Mouse (Mus musculus) heart, adult 18-20 months (tissue): ENCODE measurements around the gene Gtf2a2. TPM values are rescaled to one million over a fixed set of nuclear protein-coding genes. Genes with fewer than 3 reads are reported as not detected.
"Not testable (repeated sequence)": the region's sequence is repeated elsewhere in the genome, so short reads cannot be mapped to it uniquely, and the experiment has no call there.

Experiments used
- DNase-seq, 2 experiments: peaks; one replicate each; pipeline ENCODE4 v3.0.0; 2021 to 2022; ENCODE audit warnings: mixed read lengths in 1 of 2
- total RNA-seq, 2 experiments: library from RNA; stranded (reverse); gene quantifications; 2 replicates each; pipeline ENCODE4 v1.2.3; 2021

Gene Gtf2a2
- total RNA-seq, 2 experiments from 2014 or later = 50.2 to 56.3 TPM

- peak in 1 of 2 experiments; percentile 30 for DNase-seq
These were observed 6.5 kb downstream of the Gtf2a2 start for GRCm38 (mm10) chr9:70018879-70019278.

GRCm38 (mm10) chr9:70021610-70022009 lies 9.3 kb downstream of the Gtf2a2 start:
- DNase-seq = no peak

- DNase-seq = peak; percentile 44 to 73
These were observed 9.7 kb downstream of the Gtf2a2 start for GRCm38 (mm10) chr9:70022083-70022482.

GRCm38 (mm10) chr9:70023615-70024014 lies 11.3 kb downstream of the Gtf2a2 start:
- not testable (repeated sequence) for DNase-seq

GRCm38 (mm10) chr9:70024648-70025047 lies 12.3 kb downstream of the Gtf2a2 start:
- DNase-seq = no peak

- no peak for DNase-seq
These were observed 13.1 kb downstream of the Gtf2a2 start for GRCm38 (mm10) chr9:70025365-70026012.

GRCm38 (mm10) chr9:70032167-70032566 lies 19.8 kb downstream of the Gtf2a2 start:
- no peak for DNase-seq

GRCm38 (mm10) chr9:70033056-70033455 lies 20.7 kb downstream of the Gtf2a2 start:
- no peak for DNase-seq

GRCm38 (mm10) chr9:70034702-70035101 lies 22.4 kb downstream of the Gtf2a2 start:
- DNase-seq = no peak

- DNase-seq = no peak
These were observed 24.3 kb downstream of the Gtf2a2 start for GRCm38 (mm10) chr9:70036646-70037045.

GRCm38 (mm10) chr9:70037988-70038387 lies 25.6 kb downstream of the Gtf2a2 start, which contains the start of gene Gcnt3:
Gcnt3 (minus strand) TSS chr9:70038088.
- DNase-seq = no peak

GRCm38 (mm10) chr9:70039597-70040385 lies 27.4 kb downstream of the Gtf2a2 start:
- no peak for DNase-seq

GRCm38 (mm10) chr9:70040570-70040969 lies 28.2 kb downstream of the Gtf2a2 start:
- no peak for DNase-seq

GRCm38 (mm10) chr9:70042137-70042536 lies 29.8 kb downstream of the Gtf2a2 start:
- no peak for DNase-seq

GRCm38 (mm10) chr9:70042935-70043334 lies 30.6 kb downstream of the Gtf2a2 start:
- no peak for DNase-seq

- no peak for DNase-seq
These were observed 32.5 kb downstream of the Gtf2a2 start for GRCm38 (mm10) chr9:70044865-70045264.

GRCm38 (mm10) chr9:70046255-70046654 lies 33.9 kb downstream of the Gtf2a2 start:
- DNase-seq = no peak

- DNase-seq = no peak
These were observed 35.5 kb downstream of the Gtf2a2 start for GRCm38 (mm10) chr9:70047839-70048238.

- no peak for DNase-seq
These were observed 35.9 kb downstream of the Gtf2a2 start for GRCm38 (mm10) chr9:70048280-70048679.

GRCm38 (mm10) chr9:70048751-70049415 lies 36.5 kb downstream of the Gtf2a2 start:
- peak; percentile 74 to 77 for DNase-seq

- no peak for DNase-seq
These were observed 37.0 kb downstream of the Gtf2a2 start for GRCm38 (mm10) chr9:70049416-70049783.

GRCm38 (mm10) chr9:70049839-70050238 lies 37.5 kb downstream of the Gtf2a2 start:
- DNase-seq = no peak

GRCm38 (mm10) chr9:70052730-70053129 lies 40.4 kb downstream of the Gtf2a2 start:
- no peak for DNase-seq
